Mouse (Mus musculus) liver, embryonic 18 days (tissue): ENCODE measurements around the gene Kcnh6. TPM values are rescaled to one million over a fixed set of nuclear protein-coding genes. Genes with fewer than 3 reads are reported as not detected.

Experiments
- polyA plus RNA-seq: library from polyadenylated mRNA; depleted of rRNA; stranded (reverse); fragments of >200 nt; gene quantifications from 2 replicates; pipeline ENCODE4 v1.2.3, GENCODE M21; 2012; rRNA removed

Gene Kcnh6
- polyA plus RNA-seq = 0.01 and 0.03 TPM in 2 replicates

GRCm38 (mm10) chr11:106007821-106008220 is at the start of gene Kcnh6:
TSS of gene Kcnh6 (plus strand) at chr11:106008124.

GRCm38 (mm10) chr11:105967741-105968574 is 40.0 kb upstream of the Kcnh6 start, which contains the start of gene Ace:
TSS of gene Ace (plus strand) at chr11:105967945.

DNA sequence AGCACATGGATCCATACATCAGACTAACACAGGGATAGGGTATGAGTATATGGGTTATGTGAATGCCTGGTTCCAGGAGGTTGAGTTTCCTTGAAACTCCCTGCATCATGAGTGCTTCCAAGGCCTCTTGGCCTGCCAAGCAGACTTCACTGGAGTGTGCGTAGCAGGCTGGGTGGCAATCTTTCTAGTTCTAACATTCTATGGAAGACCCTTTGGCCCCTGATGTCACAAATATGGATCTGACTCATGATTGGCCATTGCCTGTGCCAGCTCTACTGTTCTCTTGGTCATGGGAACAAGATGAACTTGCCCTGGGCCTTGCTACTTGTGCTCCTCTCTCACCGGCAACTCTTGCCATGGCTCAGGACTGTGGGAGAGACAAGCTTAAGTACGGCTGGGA is 13.5 kb upstream of the Kcnh6 start, which contains the start of gene Ace3:
Gene Ace3, plus strand, starts transcription at position 301 of the 400 bp plus-strand sequence.

GRCm38 (mm10) chr11:106036548-106037417 is 28.9 kb downstream of the Kcnh6 start, which contains the start of gene Dcaf7:
TSS of gene Dcaf7 (plus strand) at chr11:106036872.

GRCm38 (mm10) chr11:106065923-106066571 is 58.1 kb downstream of the Kcnh6 start, which contains the start of gene Taco1:
TSS of gene Taco1 (plus strand) at chr11:106066061.

Other genes with a start within 250 kb of the Kcnh6 start
- gene Cyb561, start 54.8 kb upstream of the Kcnh6 start, polyA plus RNA-seq = 0.65 TPM in 2 replicates
- 0.09 and 0.46 TPM in 2 replicates for gene Ace, start 40.2 kb upstream of the Kcnh6 start, polyA plus RNA-seq
- gene Ace3, start 13.4 kb upstream of the Kcnh6 start, polyA plus RNA-seq = not detected in 2 replicates
- gene Dcaf7, start 28.7 kb downstream of the Kcnh6 start, polyA plus RNA-seq = 12.6 and 16.4 TPM in 2 replicates
- 8.7 and 9.4 TPM in 2 replicates for gene Taco1, start 57.9 kb downstream of the Kcnh6 start, polyA plus RNA-seq
- gene Map3k3, start 76.5 kb downstream of the Kcnh6 start, polyA plus RNA-seq = 9.5 and 10.2 TPM in 2 replicates
- not detected in 2 replicates for gene Gm10840, start 152.7 kb downstream of the Kcnh6 start, polyA plus RNA-seq
- 39.4 and 40.4 TPM in 2 replicates for gene Limd2, start 152.7 kb downstream of the Kcnh6 start, polyA plus RNA-seq
- gene Strada, start 194.0 kb downstream of the Kcnh6 start, polyA plus RNA-seq = 6.9 and 7.0 TPM in 2 replicates
- gene Ccdc47, start 208.2 kb downstream of the Kcnh6 start, polyA plus RNA-seq = 24.5 and 27.0 TPM in 2 replicates
- 11.9 and 13.5 TPM in 2 replicates for gene Ddx42, start 208.8 kb downstream of the Kcnh6 start, polyA plus RNA-seq
- 15.5 and 16.4 TPM in 2 replicates for gene Ftsj3, start 248.0 kb downstream of the Kcnh6 start, polyA plus RNA-seq
- gene Psmc5, start 248.0 kb downstream of the Kcnh6 start, polyA plus RNA-seq = 60.5 and 63.5 TPM in 2 replicates